Mouse (Mus musculus) cortical plate, adult 2 months (tissue): ENCODE measurements around the gene Prkag1.

Experiments used
- CTCF ChIP-seq: fragments of 200-500 bp; IDR thresholded peaks from 2 replicates; pipeline ENCODE4 v1.5.1; 2011; ENCODE audit warnings: mild to moderate bottlenecking, control low read depth, low read length; ENCODE audit not compliant: insufficient read depth; ENCODE audit errors: extremely low read depth
- POLR2A ChIP-seq: fragments of 200-500 bp; IDR thresholded peaks from 2 replicates; pipeline ENCODE4 v1.6.1; 2011; ENCODE audit warnings: mild to moderate bottlenecking, low read length, control low read depth; ENCODE audit not compliant: insufficient read depth; ENCODE audit errors: extremely low read depth

DNA sequence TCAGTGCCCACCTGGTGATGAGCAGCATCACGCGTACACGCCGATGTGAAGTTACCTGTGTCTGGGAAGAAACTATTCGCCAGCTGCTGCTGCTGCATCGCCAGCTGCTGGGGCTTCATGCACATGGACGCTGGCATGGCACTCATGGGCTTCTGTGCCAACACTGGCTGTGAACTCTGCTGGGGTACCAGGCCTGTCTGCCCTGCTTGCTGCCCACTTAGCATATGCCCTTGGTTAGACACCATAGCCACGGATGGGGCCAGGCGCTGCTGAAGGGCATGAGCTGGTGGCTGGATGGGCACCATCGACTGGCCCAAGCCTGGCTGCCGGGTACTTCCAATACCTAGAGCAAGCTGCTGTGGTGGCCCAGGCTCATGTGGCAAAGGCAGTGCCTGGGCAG lies 17.8 kb upstream of the Prkag1 start:
- TF ChIP-seq CTCF: no peak
- TF ChIP-seq POLR2A: no peak
